Mouse (Mus musculus) lung, embryonic 16.5 days (tissue): ENCODE measurements around the gene Med24. TPM values are rescaled to one million over a fixed set of nuclear protein-coding genes. Genes with fewer than 3 reads are reported as not detected.
"Not testable (repeated sequence)": the region's sequence is repeated elsewhere in the genome, so short reads cannot be mapped to it uniquely, and the experiment has no call there.

Source experiments
- ATAC-seq: fragments of 200-750 bp; cut with Nextera tagmentation; 2 replicates; pipeline ENCODE4 v1.8.0; 2017; ENCODE audit warnings: low read depth, mild to moderate bottlenecking, moderate library complexity
- H3K27ac ChIP-seq: fragments of 300-500 bp; sonication (generic); 2 replicates; pipeline ENCODE4 v1.5.1; 2014; ENCODE audit warnings: mild to moderate bottlenecking, control low read depth, low read length
- H3K27me3 ChIP-seq: fragments of 300-500 bp; sonication (generic); 2 replicates; pipeline ENCODE4 v1.6.1; 2014; ENCODE audit warnings: low read depth, low read length, mixed read lengths; ENCODE audit not compliant: control insufficient read depth, insufficient read depth
- H3K36me3 ChIP-seq: fragments of 300-500 bp; sonication (generic); 2 replicates; pipeline ENCODE4 v1.6.1; 2014; ENCODE audit warnings: low read length; ENCODE audit not compliant: control insufficient read depth, insufficient read depth
- H3K4me1 ChIP-seq: fragments of 300-500 bp; sonication (generic); replicated peaks from 2 replicates; pipeline ENCODE4 v1.6.1; 2014; ENCODE audit warnings: low read length, mixed read lengths; ENCODE audit not compliant: control insufficient read depth, insufficient read depth
- H3K4me2 ChIP-seq: fragments of 300-500 bp; sonication (generic); 2 replicates; pipeline ENCODE4 v1.6.1; 2014; ENCODE audit warnings: low read depth, low read length, control low read depth
- H3K4me3 ChIP-seq: fragments of 300-500 bp; sonication (generic); 2 replicates; pipeline ENCODE4 v1.5.1; 2014; ENCODE audit warnings: mild to moderate bottlenecking, low read length, control low read depth
- H3K9ac ChIP-seq: fragments of 300-500 bp; sonication (generic); 2 replicates; pipeline ENCODE4 v1.6.1; 2014; ENCODE audit warnings: low read length, control low read depth
- H3K9me3 ChIP-seq: fragments of 300-500 bp; sonication (generic); 2 replicates; pipeline ENCODE4 v1.6.1; 2016; ENCODE audit warnings: low read length; ENCODE audit not compliant: control insufficient read depth
- WGBS: fragments of 180-500 bp; shearing (Covaris S2); extraction: QIAGEN DNeasy Blood & Tissue Kit; methylation state at CpG from one replicate; pipeline ENCODE4 v1.1.7; 2014; 5-methylcytosine and 5-hydroxymethylcytosine counted together
- polyA plus RNA-seq: library from polyadenylated mRNA; unstranded; fragments of >200 nt; fragmentation: Nextera tagmentation; extraction: Ambion mirVana; gene quantifications from 2 replicates; pipeline ENCODE4 v1.2.1, GENCODE M21; 2015

The Med24 gene
- polyA plus RNA-seq, 1 experiment from 2014 or later, result 57.8 TPM

DNA sequence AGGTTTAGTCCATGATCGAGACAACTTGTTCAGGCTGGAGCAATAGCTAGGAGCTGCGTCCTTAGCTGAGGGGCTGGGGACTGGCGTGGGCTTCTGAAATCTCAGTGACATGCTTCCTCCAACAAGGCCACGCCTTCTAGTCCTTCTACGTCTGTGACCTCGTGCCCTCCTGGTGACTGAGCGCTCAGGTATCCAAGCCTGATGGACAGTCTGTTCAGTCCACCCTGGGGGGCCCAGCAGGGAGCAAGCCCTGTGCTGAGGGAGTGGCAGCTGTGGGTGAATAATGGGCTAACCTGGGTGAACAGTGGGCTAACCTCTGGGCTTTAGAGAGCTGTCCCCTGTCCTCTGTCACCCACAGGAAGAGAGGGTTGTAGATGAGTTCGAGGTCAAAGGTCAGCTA, 41.2 kb downstream of the Med24 start:
- no peak overlapping the region for H3K4me2 ChIP-seq
- ATAC-seq, result no peak
- H3K36me3 ChIP-seq, result peaks cover 55% of the 10 kb centered on the region
- no peaks in the 10 kb centered on the region for H3K9me3 ChIP-seq
- no peak overlapping the region for H3K4me3 ChIP-seq
- H3K4me1 ChIP-seq, result peaks cover 8% of the 10 kb centered on the region
- no peaks in the 10 kb centered on the region for H3K27me3 ChIP-seq
- 77% methylated on average over 8 of the region's 8 CpGs for whole genome bisulfite sequencing
- H3K27ac ChIP-seq, result no peak overlapping the region
- no peak overlapping the region for H3K9ac ChIP-seq

DNA sequence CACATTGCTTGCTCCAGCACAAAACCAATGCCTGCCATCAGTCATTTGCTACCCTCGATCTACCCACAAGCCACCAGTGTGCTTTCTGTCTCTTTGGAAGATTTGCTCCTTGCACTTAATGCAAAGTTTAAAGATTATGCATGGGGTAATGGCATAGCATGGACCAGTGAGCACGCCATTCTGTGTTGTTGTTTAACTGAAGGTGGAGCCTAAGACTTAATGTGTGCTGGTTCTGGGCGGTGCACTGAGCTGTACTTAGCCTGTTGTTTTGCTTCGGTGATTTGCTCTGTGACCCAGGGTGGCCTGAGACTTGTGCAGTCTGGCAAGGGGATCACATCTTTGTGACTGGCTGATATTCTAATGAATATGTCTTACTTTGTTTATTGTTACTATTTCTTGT, 42.3 kb downstream of the Med24 start:
- H3K4me2 ChIP-seq, result no peak overlapping the region
- H3K36me3 ChIP-seq, result peaks cover 55% of the 10 kb centered on the region
- 84% methylated on average over 4 of the region's 4 CpGs for WGBS
- H3K9ac ChIP-seq, result no peak overlapping the region
- H3K4me3 ChIP-seq, result no peak overlapping the region
- H3K27me3 ChIP-seq, result no peaks in the 10 kb centered on the region
- no peaks in the 10 kb centered on the region for H3K9me3 ChIP-seq
- H3K4me1 ChIP-seq, result peaks cover 8% of the 10 kb centered on the region
- no peak for ATAC-seq
- H3K27ac ChIP-seq, result no peak overlapping the region

DNA sequence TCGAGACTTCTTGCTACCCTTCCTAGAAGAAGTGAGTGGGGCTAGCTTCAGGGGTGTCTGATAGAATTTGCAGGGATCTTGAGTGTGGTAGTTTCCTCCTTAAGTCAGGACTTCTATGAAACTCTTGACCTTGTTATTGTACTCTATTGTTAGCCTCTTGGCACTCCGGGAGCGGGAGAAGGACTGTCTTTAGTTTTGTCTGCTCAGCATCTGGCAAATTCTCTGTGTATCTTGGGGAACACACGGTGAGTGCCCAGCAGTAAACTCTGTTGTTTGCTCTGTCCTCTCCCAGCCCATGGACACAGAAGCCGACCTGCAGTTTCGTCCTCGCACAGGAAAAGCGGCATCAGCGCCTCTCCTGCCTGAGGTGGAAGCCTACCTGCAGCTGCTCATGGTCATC, 43.6 kb downstream of the Med24 start:
- no peaks in the 10 kb centered on the region for H3K9me3 ChIP-seq
- H3K27ac ChIP-seq, result no peak overlapping the region
- 89% methylated on average over 9 of the region's 9 CpGs for WGBS
- no peak overlapping the region for H3K9ac ChIP-seq
- H3K4me3 ChIP-seq, result no peak overlapping the region
- ATAC-seq, result no peak
- H3K4me2 ChIP-seq, result no peak overlapping the region
- no peaks in the 10 kb centered on the region for H3K27me3 ChIP-seq
- peaks cover 12% of the 10 kb centered on the region for H3K4me1 ChIP-seq
- peaks cover 42% of the 10 kb centered on the region for H3K36me3 ChIP-seq

DNA sequence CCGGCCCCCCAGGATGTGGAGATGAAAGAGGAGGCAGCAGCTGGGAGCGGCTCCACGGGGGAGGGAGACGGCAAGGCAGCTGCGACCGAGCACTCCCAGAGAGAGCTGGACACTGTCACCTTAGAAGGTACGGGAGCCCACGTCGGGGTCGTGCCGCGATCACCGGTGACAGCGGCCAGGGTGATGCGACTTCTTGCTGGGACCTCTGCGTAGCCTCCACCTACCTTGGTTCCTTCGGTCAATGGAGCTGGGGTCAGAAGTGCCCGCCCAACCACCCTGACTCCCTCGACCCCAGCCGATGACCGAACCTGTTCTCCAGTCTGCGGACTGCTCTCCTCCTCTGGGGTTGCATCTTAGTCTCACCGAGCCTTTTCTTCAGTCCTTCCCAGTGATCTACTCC, 46.4 kb downstream of the Med24 start:
- H3K36me3 ChIP-seq, result peaks cover 21% of the 10 kb centered on the region
- peak overlapping the region; percentile 77 for H3K4me2 ChIP-seq
- under 1% methylated on average over 23 of the region's 23 CpGs for WGBS
- H3K9me3 ChIP-seq, result no peaks in the 10 kb centered on the region
- peaks cover 12% of the 10 kb centered on the region for H3K4me1 ChIP-seq
- peak; percentile 23 for ATAC-seq
- peak overlapping the region; percentile 64 for H3K27ac ChIP-seq
- no peaks in the 10 kb centered on the region for H3K27me3 ChIP-seq
- peak overlapping the region; percentile 99 for H3K9ac ChIP-seq
- peak overlapping the region; percentile 94 for H3K4me3 ChIP-seq

DNA sequence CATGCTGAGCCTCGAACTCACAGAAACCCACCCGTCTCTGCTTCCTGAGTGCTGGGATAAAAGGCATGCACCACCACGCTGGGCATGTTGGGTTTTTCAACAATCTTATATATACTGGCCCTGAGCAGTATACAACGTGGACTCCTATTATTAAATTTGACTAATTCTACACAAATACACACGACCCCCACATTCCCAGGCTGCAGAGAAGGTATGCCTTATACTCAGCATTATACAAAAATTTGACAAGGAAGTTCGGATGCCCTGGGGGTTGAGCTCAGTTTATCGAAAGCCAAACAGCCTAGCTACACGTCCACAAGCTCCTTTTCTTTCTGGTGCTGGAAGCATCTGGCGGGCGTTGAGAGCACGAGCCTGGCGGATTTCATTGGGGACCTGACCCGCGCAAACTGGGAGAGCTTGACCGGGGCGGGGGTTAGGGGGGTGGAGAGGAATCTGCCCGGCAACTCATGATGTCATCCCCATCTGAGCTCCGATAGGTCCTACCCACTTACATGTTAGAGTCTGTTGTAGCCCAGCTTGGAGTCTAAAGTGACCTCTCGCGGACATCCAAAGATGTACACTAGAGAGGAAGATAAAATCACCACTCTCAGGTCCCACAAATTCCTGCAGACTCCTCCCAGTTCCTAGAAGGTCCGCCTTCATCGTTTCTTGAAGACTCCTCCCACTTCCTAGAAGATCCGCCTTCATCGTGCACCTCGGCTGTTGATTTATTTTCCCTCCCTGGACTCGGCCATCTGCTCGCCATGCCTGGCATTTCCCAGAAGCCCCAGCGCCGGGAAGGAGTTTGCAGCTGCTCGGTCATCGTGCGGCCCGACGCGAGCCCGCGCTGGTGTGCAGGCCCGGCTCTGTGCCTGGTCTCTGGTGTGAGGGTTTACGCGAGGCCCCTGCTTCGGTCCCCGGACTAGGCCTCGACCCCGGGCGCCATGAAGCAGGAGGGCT, 47.2 kb downstream of the Med24 start, which contains the start of gene Psmd3:
Gene Psmd3, plus strand, starts transcription at position 769 of the 960 bp plus-strand sequence.
- Histone ChIP-seq H3K9ac (peak within 1 kb of the TSS; percentile 99), H3K27me3 (no peaks in the 10 kb centered on the region), H3K4me3 (peak within 1 kb of the TSS; percentile 94), H3K36me3 (peaks cover 14% of the 10 kb centered on the region), H3K27ac (peak within 1 kb of the TSS; percentile 70), H3K9me3 (no peaks in the 10 kb centered on the region), H3K4me1 (peaks cover 12% of the 10 kb centered on the region), H3K4me2 (peak within 1 kb of the TSS; percentile 77)
- peak; percentile 96 for ATAC-seq
- WGBS, result 3% methylated on average over 45 of the region's 45 CpGs

DNA sequence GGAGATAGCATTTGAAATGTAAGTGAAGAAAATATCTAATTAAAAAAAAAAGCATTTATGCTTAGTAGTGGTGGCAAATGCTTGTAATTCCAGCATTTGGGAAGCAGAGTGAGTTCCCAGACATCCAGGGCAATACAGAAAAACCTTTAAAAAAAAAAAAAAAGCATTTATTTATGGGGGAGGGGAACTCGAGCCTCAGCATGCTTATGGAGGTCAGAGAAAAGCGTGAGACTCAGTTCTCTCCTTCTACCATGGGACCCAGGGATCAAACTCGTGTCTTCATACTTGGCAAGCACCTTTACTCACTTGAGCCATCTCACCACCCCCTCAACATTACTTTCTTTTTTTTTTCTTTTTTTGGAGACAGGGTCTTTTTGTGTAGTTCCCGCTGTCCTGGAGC, 48.0 kb downstream of the Med24 start:
- no peak for ATAC-seq

DNA sequence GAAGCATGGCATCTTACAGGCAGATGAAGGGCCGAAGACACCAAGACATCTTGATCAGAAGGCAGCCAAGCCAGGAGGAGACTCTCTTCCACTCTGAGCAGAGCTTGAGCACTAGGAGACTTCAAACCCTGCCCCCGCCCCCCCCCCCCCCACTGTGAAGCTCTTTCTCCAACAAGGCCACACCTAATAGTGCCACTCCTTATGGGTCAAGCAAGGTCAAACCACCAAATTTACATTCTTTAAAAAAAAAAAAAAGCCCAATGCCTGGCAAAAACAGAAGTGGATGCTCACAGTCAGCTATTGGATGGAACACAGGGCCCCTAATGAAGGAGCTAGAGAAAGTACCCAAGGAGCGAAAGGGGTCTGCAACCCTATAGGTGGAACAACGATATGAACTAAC, 48.6 kb downstream of the Med24 start:
- ATAC-seq, H3K27me3 ChIP-seq, H3K36me3 ChIP-seq, H3K9ac ChIP-seq, H3K4me3 ChIP-seq, H3K9me3 ChIP-seq, H3K4me2 ChIP-seq, H3K27ac ChIP-seq: not testable (repeated sequence)
- peaks cover 12% of the 10 kb centered on the region for H3K4me1 ChIP-seq
- WGBS, result 85% methylated on average over 4 of the region's 4 CpGs

More for the DNA sequence above, 48.0 kb downstream of the Med24 start:
- no peak overlapping the region for H3K4me2 ChIP-seq
- H3K27ac ChIP-seq, result no peak overlapping the region
- peaks cover 12% of the 10 kb centered on the region for H3K4me1 ChIP-seq
- no peak overlapping the region for H3K4me3 ChIP-seq
- 74% methylated on average over 4 of the region's 4 CpGs for WGBS
- no peaks in the 10 kb centered on the region for H3K27me3 ChIP-seq
- H3K9me3 ChIP-seq, result no peaks in the 10 kb centered on the region
- no peak overlapping the region for H3K9ac ChIP-seq
- H3K36me3 ChIP-seq, result peaks cover 7% of the 10 kb centered on the region

DNA sequence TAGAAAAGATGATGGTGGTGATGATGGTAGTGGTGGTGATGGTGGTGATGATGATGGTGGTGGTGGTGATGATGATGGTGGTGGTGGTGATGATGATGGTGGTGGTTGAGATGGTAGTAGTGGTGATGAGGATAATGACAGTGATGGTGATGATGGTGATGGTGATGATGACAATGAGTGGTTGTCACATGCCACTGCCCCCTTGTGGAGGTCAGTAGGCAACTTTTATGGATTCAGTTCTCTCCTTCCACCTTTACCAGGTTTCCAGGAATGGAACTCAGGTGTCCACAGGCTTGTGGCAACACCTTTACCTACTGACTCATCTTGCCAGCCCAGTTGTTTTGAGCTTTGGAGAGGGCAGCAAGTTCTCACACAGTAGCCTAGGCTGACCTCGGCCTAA, 49.2 kb downstream of the Med24 start:
- Histone ChIP-seq H3K27ac (no peak overlapping the region), H3K27me3 (no peaks in the 10 kb centered on the region), H3K4me3 (no peak overlapping the region), H3K9ac (no peak overlapping the region), H3K4me2 (no peak overlapping the region), H3K4me1 (peaks cover 12% of the 10 kb centered on the region), H3K36me3 (no peaks in the 10 kb centered on the region), H3K9me3 (no peaks in the 10 kb centered on the region)
- no peak for ATAC-seq
- WGBS, result 90% methylated on average over 1 of the region's 1 CpGs

DNA sequence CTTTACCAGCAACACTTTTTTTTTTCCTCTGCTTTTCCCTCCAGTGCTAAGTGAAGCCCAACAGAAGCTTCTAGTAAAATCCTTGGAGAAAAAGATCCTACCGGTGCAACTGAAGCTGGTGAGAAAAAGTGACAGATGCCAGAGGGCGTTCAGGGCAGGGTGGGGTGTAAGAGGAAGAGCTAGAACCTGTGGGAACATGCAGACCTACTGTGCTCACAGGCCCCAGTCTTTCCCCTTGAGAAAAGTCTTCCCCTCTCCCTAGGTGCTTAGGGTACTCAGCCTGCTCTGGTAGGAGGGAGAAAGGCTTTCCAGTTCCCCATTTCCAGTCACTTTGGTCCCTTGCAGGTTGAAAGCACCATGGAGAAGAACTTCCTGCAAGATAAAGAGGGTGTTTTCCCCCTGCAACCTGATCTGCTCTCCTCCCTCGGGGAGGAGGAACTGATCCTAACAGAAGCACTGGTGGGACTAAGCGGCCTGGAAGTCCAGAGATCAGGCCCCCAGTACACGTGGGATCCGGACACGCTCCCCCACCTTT, 53.3 kb downstream of the Med24 start:
- Histone ChIP-seq H3K9ac (no peak overlapping the region), H3K4me3 (no peak overlapping the region), H3K27ac (no peak overlapping the region), H3K36me3 (no peaks in the 10 kb centered on the region), H3K27me3 (peaks cover 5% of the 10 kb centered on the region), H3K9me3 (no peaks in the 10 kb centered on the region), H3K4me2 (no peak overlapping the region), H3K4me1 (no peaks in the 10 kb centered on the region)
- WGBS, result 29% methylated on average over 7 of the region's 7 CpGs
- no peak for ATAC-seq
